Mouse (Mus musculus): ENCODE data around the gene Rhbdf2. TPM values are rescaled to one million over a fixed set of nuclear protein-coding genes. Genes with fewer than 3 reads are reported as not detected.

The Rhbdf2 gene
- polyA plus RNA-seq, 1 experiment from 2014 or later, result 0.77 TPM

DNA sequence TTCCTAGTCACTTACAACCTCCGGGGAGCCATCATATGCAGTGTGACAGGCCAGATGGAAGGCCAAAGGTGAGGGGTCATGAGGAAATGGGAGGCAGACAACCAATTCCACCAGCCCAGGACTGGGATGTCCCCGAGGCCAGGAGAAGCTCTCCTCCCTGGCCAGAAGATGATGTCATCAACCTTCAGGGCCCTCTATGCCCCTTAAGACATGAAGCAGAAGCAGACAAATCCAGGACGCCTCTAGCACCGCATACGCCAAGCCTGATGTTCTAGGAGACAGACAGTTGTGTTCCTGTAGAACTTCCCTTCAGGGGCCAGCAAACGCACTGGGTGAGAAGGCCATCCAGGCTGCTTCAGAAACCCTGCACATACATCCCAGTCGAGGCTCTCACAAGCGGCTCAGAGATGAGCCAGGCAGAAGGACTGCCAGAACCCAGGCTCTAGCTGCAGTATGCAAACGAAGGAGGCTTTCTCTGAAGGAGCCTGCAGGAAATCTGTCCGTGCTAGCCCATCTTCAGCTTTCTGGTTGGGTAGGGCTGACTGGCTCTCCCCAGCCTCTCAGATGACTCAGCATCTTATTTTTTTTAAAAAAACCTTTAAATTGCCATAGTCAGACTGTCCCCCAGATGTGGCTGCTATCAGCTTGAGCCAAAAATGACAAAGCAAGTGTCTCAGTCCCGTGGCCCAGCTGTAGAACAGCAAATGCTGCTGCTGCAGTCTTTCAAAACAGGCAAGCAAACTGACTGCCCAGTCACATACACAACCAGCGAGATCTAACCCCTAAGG, 53.9 kb downstream of the Rhbdf2 start:
- Histone ChIP-seq H3K4me2 (replicated peaks) (no peak overlapping the region), H3K4me1 (replicated peaks) (peaks cover 64% of the 10 kb centered on the region), H3K36me3 (no peaks in the 10 kb centered on the region), H3K27ac (0 out of 2 replicates have a peak overlapping the region, but pooled peaks have one; percentile 6), H3K4me3 (replicated peaks) (no peak overlapping the region), H3K9me3 (no peaks in the 10 kb centered on the region), H3K9ac (replicated peaks) (no peak overlapping the region), H3K27me3 (no peaks in the 10 kb centered on the region)
- ATAC-seq, result no peak
- 63% methylated on average over 12 of the region's 12 CpGs for WGBS

DNA sequence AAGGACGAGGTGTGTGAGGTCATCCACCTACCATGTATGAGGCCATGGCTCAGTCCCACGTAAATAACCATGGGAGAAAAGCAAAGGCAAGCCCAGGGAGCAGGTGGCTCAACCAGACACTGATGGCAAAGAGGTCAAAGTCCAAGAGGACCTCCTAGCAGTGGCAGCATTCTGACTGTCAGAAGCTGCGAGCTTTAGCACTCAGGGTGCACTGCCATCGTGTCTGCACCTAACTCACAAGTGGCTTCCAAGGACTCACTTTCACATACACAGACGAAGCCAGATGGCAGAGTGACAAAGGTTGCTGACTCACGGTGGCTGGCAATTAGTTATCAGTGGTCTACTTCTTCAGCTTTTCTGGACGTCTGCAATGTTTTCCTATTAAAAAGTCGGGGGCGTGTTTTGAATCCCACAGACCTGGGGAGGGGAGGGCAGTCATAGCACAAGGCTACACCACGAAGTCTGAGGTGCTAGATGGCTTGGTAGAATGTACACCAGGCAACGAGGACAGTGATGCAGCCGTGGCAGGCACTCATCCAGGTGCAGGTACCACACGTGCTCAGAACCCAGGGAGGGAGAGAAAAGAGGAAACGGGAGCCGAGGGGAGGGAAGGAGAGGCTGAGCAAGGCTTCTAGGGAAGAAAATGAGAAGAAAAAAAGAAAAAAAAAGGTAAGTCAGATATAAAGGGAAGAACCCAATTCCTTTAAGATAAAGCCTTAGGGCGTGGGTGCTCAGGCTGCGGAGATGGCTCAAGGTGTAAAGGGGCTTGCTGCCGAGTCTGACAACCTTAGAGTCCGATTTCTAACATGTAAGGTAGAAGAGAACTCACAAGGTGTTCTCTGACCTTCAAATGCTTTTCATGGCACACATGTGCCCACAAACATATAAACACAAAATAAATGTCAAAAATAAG, 54.8 kb downstream of the Rhbdf2 start:
- Histone ChIP-seq H3K9me3 (no peaks in the 10 kb centered on the region), H3K27ac (no peak overlapping the region), H3K4me3 (replicated peaks) (no peak overlapping the region), H3K4me1 (replicated peaks) (peaks cover 61% of the 10 kb centered on the region), H3K27me3 (no peaks in the 10 kb centered on the region), H3K36me3 (no peaks in the 10 kb centered on the region), H3K9ac (replicated peaks) (no peak overlapping the region), H3K4me2 (replicated peaks) (no peak overlapping the region)
- WGBS, result 89% methylated on average over 19 of the region's 19 CpGs
- ATAC-seq, result no peak

- WGBS, result 92% methylated on average over 7 of the region's 7 CpGs
- no peak overlapping the region for H3K4me2 ChIP-seq (replicated peaks)
- H3K4me1 ChIP-seq (replicated peaks), result peaks cover 55% of the 10 kb centered on the region
- no peaks in the 10 kb centered on the region for H3K27me3 ChIP-seq
- H3K27ac ChIP-seq, result no peak overlapping the region
- H3K4me3 ChIP-seq (replicated peaks), result no peak overlapping the region
- H3K9ac ChIP-seq (replicated peaks), result no peak overlapping the region
- no peak for ATAC-seq
- H3K9me3 ChIP-seq, result no peaks in the 10 kb centered on the region
- H3K36me3 ChIP-seq, result no peaks in the 10 kb centered on the region
Observed at GRCm38 (mm10) chr11:116570821-116571220, 56.0 kb downstream of the Rhbdf2 start.

- H3K9ac ChIP-seq (replicated peaks), result no peak overlapping the region
- no peak for ATAC-seq
Observed at GRCm38 (mm10) chr11:116567531-116567930, 59.3 kb downstream of the Rhbdf2 start.

GRCm38 (mm10) chr11:116565283-116566041, 61.4 kb downstream of the Rhbdf2 start:
- H3K9ac ChIP-seq (replicated peaks), result no peak overlapping the region; the same call in 1 of the 2 replicates
- peaks cover 15% of the 10 kb centered on the region; the same call in 1 of the 2 replicates for H3K4me1 ChIP-seq (replicated peaks)
- H3K36me3 ChIP-seq, result 0 out of 2 replicates have a peak, but pooled peaks cover 7% of the 10 kb centered on the region
- no peak overlapping the region for H3K4me2 ChIP-seq (replicated peaks)
- 80% methylated on average over 7 of the region's 7 CpGs for WGBS
- no peak overlapping the region for H3K4me3 ChIP-seq (replicated peaks)
- no peak for ATAC-seq
- H3K9me3 ChIP-seq, result no peaks in the 10 kb centered on the region
- H3K27me3 ChIP-seq, result no peaks in the 10 kb centered on the region
- no peak overlapping the region for H3K27ac ChIP-seq

More at GRCm38 (mm10) chr11:116567531-116567930, 59.3 kb downstream of the Rhbdf2 start:
- no peak overlapping the region for H3K4me3 ChIP-seq (replicated peaks)
- H3K27ac ChIP-seq, result no peak overlapping the region
- peaks cover 26% of the 10 kb centered on the region for H3K4me1 ChIP-seq (replicated peaks)
- no peaks in the 10 kb centered on the region for H3K9me3 ChIP-seq
- 91% methylated on average over 8 of the region's 8 CpGs for WGBS
- H3K4me2 ChIP-seq (replicated peaks), result no peak overlapping the region
- no peaks in the 10 kb centered on the region for H3K27me3 ChIP-seq
- H3K36me3 ChIP-seq, result 0 out of 2 replicates have a peak, but pooled peaks cover 7% of the 10 kb centered on the region

DNA sequence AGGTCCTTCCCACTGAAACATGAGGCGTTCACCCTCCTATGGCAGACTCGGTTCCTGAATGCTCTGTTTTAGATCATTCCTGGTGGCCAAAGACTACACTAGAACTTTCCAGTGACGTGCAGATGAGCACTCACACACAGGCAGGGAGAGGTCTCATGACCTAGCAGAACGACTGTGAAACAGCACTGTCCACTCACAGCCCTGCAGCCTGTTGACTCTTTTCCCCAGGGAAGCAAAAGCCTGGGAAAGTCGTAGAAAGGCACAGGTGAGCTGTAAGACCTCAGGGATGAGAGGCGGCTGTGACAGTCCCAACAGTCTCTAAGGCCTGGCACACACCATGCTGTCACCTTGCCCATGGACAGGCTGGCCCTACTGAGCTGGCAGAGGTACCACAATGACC, 70.5 kb downstream of the Rhbdf2 start:
- Histone ChIP-seq H3K4me2 (replicated peaks) (no peak overlapping the region), H3K9me3 (no peaks in the 10 kb centered on the region), H3K4me1 (replicated peaks) (peaks cover 47% of the 10 kb centered on the region), H3K27me3 (no peaks in the 10 kb centered on the region), H3K9ac (replicated peaks) (no peak overlapping the region; the same call in 1 of the 2 replicates), H3K27ac (no peak overlapping the region), H3K36me3 (no peaks in the 10 kb centered on the region), H3K4me3 (replicated peaks) (no peak overlapping the region)
- WGBS, result 76% methylated on average over 6 of the region's 6 CpGs
- ATAC-seq, result no peak

DNA sequence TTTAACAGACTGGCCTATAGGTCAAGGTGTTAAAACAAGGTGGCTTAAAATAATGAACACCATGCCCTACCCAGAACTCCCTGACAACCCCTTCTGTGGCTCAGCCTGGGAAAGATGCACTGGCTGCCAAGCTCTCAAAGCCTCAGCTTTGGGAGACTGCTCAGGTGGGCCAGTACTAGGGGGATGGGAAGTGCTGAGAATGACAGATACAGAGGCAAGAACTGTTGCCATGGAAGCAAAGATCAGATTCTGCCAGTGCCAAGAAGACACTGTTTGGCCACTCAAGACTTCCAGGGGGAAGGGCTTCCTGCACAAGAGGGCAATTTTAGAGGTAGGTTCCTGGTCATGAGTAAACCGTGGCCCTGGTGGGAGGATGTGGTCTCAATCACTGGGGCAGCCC, 71.2 kb downstream of the Rhbdf2 start:
- H3K36me3 ChIP-seq, result no peaks in the 10 kb centered on the region
- ATAC-seq, result no peak
- H3K4me3 ChIP-seq (replicated peaks), result no peak overlapping the region
- 80% methylated on average over 1 of the region's 1 CpGs for WGBS
- H3K27ac ChIP-seq, result no peak overlapping the region
- peaks cover 54% of the 10 kb centered on the region for H3K4me1 ChIP-seq (replicated peaks)
- no peaks in the 10 kb centered on the region for H3K9me3 ChIP-seq
- no peak overlapping the region for H3K4me2 ChIP-seq (replicated peaks)
- no peaks in the 10 kb centered on the region for H3K27me3 ChIP-seq
- H3K9ac ChIP-seq (replicated peaks), result no peak overlapping the region

GRCm38 (mm10) chr11:116554171-116554878, 72.5 kb downstream of the Rhbdf2 start:
- Histone ChIP-seq H3K27ac (peak overlapping the region; percentile 64), H3K4me1 (replicated peaks) (peaks cover 55% of the 10 kb centered on the region), H3K9ac (replicated peaks) (no peak overlapping the region), H3K9me3 (no peaks in the 10 kb centered on the region), H3K36me3 (no peaks in the 10 kb centered on the region), H3K4me2 (replicated peaks) (no peak overlapping the region), H3K4me3 (replicated peaks) (no peak overlapping the region), H3K27me3 (no peaks in the 10 kb centered on the region)
- ATAC-seq, result peak; percentile 59
- 40% methylated on average over 12 of the region's 12 CpGs for WGBS

DNA sequence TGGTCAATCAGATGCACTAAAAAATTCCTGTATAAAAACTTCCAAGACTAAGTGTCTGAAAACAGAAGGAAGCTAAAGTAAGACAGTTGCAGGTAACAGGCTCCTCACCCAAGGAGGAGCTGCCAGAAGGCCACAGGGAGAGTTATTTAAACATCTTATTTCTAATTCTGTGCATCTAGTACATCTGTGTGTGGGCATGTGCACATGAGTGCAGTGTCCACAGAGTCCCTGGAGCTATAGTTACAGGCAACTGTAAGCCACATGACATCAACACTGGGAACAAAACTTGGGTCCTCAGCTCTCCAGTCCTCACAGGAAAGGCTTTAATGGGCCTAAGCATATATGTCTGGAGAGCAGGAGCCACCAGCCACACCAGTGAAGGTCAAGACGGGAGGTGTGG, 74.6 kb downstream of the Rhbdf2 start:
- WGBS, result 85% methylated on average over 1 of the region's 1 CpGs
- Histone ChIP-seq H3K9ac (replicated peaks) (no peak overlapping the region), H3K4me2 (replicated peaks) (no peak overlapping the region), H3K4me3 (replicated peaks) (no peak overlapping the region), H3K4me1 (replicated peaks) (peaks cover 41% of the 10 kb centered on the region), H3K9me3 (no peaks in the 10 kb centered on the region), H3K27ac (no peak overlapping the region), H3K27me3 (no peaks in the 10 kb centered on the region), H3K36me3 (peaks cover 16% of the 10 kb centered on the region)
- no peak for ATAC-seq

DNA sequence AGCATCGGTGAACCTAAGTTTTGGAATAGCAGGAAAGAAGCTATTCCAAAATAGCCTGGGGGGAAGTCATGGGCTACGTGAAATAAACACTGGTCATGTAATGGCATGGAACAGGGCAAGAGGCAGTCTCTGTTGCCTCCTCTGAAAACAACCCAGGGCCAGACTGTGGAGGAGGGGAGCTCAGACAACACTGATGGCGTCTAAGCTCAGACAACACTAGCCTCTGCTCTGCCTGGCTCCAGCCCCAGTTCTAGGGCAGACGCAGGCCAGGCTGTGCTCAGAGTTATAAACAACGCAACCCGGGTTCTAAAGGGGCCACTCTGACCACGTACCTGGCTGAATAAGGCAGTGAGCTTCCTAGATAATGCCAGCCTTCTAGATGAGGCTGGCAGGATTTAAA, 76.1 kb downstream of the Rhbdf2 start:
- Histone ChIP-seq H3K36me3 (peaks cover 30% of the 10 kb centered on the region), H3K4me2 (replicated peaks) (no peak overlapping the region), H3K9ac (replicated peaks) (no peak overlapping the region), H3K9me3 (no peaks in the 10 kb centered on the region), H3K27ac (no peak overlapping the region), H3K27me3 (no peaks in the 10 kb centered on the region), H3K4me1 (replicated peaks) (peaks cover 32% of the 10 kb centered on the region), H3K4me3 (replicated peaks) (no peak overlapping the region)
- no peak for ATAC-seq
- WGBS, result 86% methylated on average over 7 of the region's 7 CpGs
